Mouse (Mus musculus) neural tube, embryonic 14.5 days (tissue): ENCODE measurements around the gene Fam78a. TPM values are rescaled to one million over a fixed set of nuclear protein-coding genes. Genes with fewer than 3 reads are reported as not detected.

ENCODE experiments used
- ATAC-seq: fragments of 200-750 bp; cut with Nextera tagmentation; 2 replicates; pipeline ENCODE4 v1.8.0; 2017; ENCODE audit warnings: low read depth, mild to moderate bottlenecking, moderate TSS enrichment, moderate library complexity
- H3K27ac ChIP-seq: fragments of 300-500 bp; sonication (generic); 2 replicates; pipeline ENCODE4 v1.5.1; 2014; ENCODE audit warnings: low read depth, mild to moderate bottlenecking, control low read depth, low read length, moderate library complexity, mixed read lengths
- H3K27me3 ChIP-seq: fragments of 300-500 bp; sonication (generic); 2 replicates; pipeline ENCODE4 v1.6.1; 2014; ENCODE audit warnings: low read length; ENCODE audit not compliant: control insufficient read depth, insufficient read depth
- H3K36me3 ChIP-seq: fragments of 300-500 bp; sonication (generic); 2 replicates; pipeline ENCODE4 v1.6.1; 2014; ENCODE audit warnings: low read length, mixed read lengths; ENCODE audit not compliant: control insufficient read depth, insufficient read depth
- H3K4me1 ChIP-seq: fragments of 300-500 bp; sonication (generic); 2 replicates; pipeline ENCODE4 v1.6.1; 2014; ENCODE audit warnings: low read length; ENCODE audit not compliant: control insufficient read depth, insufficient read depth
- H3K4me2 ChIP-seq: fragments of 300-500 bp; sonication (generic); 2 replicates; pipeline ENCODE4 v1.6.1; 2014; ENCODE audit warnings: mild to moderate bottlenecking, low read depth, low read length, control low read depth
- H3K4me3 ChIP-seq: fragments of 300-500 bp; sonication (generic); 2 replicates; pipeline ENCODE4 v1.5.1; 2014; ENCODE audit warnings: low read depth, low read length, control low read depth, mixed read lengths
- H3K9ac ChIP-seq: fragments of 300-500 bp; sonication (generic); replicated peaks from 2 replicates; pipeline ENCODE4 v1.6.1; 2014; ENCODE audit warnings: low read depth, mild to moderate bottlenecking, control low read depth, low read length, mixed read lengths
- H3K9me3 ChIP-seq: fragments of 300-500 bp; sonication (generic); 2 replicates; pipeline ENCODE4 v1.6.1; 2016; ENCODE audit warnings: low read length; ENCODE audit not compliant: control insufficient read depth
- WGBS: fragments of 180-500 bp; shearing (Covaris S2); extraction: QIAGEN DNeasy Blood & Tissue Kit; methylation state at CpG from one replicate; pipeline ENCODE4 v1.1.7; 2014; 5-methylcytosine and 5-hydroxymethylcytosine counted together
- polyA plus RNA-seq: library from polyadenylated mRNA; unstranded; fragments of >200 nt; fragmentation: Nextera tagmentation; extraction: Ambion mirVana; gene quantifications from 2 replicates; pipeline ENCODE4 v1.2.1, GENCODE M21; 2014

The Fam78a gene
- polyA plus RNA-seq, 1 experiment from 2014 or later, result 0.50 TPM

DNA sequence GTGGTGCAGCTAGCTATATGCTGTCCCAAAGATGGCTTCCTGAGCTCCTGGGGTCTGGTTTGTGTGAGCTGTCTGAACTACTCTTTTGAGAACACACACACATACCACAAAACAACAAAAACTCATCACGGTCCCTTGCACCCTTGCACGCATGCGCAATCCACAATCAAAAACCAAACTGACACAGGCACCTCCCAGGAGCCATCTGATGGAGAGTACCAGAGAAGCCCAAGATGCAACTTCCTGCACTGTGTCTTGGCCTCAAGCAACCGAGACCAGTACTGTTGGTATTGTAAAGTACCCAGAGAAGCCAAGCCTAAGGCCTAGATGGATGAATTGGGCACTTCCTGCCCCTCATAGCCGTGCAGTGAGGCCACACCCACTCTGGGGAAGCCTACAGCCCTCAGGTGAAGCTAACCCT is 19.3 kb downstream of the Fam78a start:
- WGBS, result 83% methylated on average over 5 of the region's 5 CpGs
- Histone ChIP-seq H3K4me2 (no peak overlapping the region), H3K27ac (no peak overlapping the region), H3K27me3 (no peaks in the 10 kb centered on the region), H3K9me3 (no peaks in the 10 kb centered on the region), H3K36me3 (no peaks in the 10 kb centered on the region), H3K4me1 (no peaks in the 10 kb centered on the region), H3K4me3 (no peak overlapping the region), H3K9ac (no peak overlapping the region)
- no peak for ATAC-seq

DNA sequence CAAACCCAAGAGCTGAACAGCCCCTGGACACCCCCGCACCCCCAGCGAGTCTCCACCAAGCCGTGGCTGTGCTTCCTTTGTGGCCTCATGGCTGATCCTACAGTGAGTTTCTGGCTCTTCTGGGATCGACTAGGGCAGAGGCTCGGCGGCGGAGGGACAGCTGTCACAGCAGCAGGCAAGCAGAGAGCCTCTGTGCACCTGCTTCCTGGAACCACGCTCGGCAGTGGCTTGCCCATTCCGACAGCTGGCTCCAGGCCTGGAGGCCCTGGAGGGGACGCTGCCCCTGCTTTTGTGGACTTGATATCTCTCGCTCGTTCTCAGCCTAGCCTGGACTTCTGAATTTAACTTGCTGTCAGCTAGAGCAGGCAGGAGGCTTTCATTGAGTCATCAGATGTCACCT is 19.7 kb downstream of the Fam78a start:
- Histone ChIP-seq H3K27me3 (no peaks in the 10 kb centered on the region), H3K4me3 (no peak overlapping the region), H3K36me3 (no peaks in the 10 kb centered on the region), H3K9ac (no peak overlapping the region), H3K4me1 (no peaks in the 10 kb centered on the region), H3K27ac (no peak overlapping the region), H3K4me2 (no peak overlapping the region), H3K9me3 (no peaks in the 10 kb centered on the region)
- ATAC-seq, result no peak
- 46% methylated on average over 13 of the region's 13 CpGs for WGBS

DNA sequence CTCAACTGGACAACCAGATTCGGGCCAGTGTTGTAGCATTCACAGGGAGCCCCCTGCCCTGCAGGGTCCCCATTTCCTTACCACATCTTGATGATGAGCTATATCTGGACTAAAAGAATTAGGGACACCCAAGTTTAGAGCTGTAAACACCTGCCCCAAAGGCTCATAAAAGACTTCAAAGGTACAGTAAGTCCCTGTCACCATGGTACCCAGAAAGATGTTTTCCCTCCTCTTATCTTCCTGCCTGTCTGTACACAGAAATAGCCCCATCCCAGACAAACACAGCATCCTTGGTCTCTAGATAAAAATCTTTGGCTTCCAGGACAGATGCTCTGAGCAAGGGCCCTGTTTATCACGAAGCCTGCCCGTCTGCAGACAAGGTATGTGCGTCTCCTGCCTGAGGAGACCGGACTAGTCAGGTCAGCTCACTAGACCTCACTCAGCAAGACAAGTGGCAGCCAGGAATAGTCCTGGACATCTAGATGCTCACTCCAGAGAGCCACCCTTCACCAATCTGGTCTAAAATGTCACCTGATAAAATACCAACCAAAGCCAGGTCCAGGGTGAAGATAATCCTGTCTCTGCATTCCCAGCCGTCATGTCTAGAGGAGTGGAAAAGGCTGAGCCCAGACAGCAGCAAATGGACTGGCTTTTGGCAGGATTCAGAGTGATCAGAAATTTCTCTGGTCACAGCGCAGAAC is 21.1 kb downstream of the Fam78a start:
- Histone ChIP-seq H3K9ac (no peak overlapping the region), H3K27me3 (no peaks in the 10 kb centered on the region), H3K4me3 (no peak overlapping the region), H3K36me3 (no peaks in the 10 kb centered on the region), H3K4me1 (no peaks in the 10 kb centered on the region), H3K9me3 (no peaks in the 10 kb centered on the region), H3K27ac (no peak overlapping the region), H3K4me2 (no peak overlapping the region)
- WGBS, result 88% methylated on average over 7 of the region's 7 CpGs
- no peak for ATAC-seq

- Histone ChIP-seq H3K27ac (no peak overlapping the region), H3K27me3 (no peaks in the 10 kb centered on the region), H3K9me3 (no peaks in the 10 kb centered on the region), H3K9ac (no peak overlapping the region), H3K36me3 (no peaks in the 10 kb centered on the region), H3K4me3 (no peak overlapping the region), H3K4me2 (no peak overlapping the region), H3K4me1 (no peaks in the 10 kb centered on the region)
- WGBS, result 90% methylated on average over 15 of the region's 15 CpGs
- ATAC-seq, result no peak
Observed at GRCm38 (mm10) chr2:32062626-32063410, 21.8 kb downstream of the Fam78a start.

DNA sequence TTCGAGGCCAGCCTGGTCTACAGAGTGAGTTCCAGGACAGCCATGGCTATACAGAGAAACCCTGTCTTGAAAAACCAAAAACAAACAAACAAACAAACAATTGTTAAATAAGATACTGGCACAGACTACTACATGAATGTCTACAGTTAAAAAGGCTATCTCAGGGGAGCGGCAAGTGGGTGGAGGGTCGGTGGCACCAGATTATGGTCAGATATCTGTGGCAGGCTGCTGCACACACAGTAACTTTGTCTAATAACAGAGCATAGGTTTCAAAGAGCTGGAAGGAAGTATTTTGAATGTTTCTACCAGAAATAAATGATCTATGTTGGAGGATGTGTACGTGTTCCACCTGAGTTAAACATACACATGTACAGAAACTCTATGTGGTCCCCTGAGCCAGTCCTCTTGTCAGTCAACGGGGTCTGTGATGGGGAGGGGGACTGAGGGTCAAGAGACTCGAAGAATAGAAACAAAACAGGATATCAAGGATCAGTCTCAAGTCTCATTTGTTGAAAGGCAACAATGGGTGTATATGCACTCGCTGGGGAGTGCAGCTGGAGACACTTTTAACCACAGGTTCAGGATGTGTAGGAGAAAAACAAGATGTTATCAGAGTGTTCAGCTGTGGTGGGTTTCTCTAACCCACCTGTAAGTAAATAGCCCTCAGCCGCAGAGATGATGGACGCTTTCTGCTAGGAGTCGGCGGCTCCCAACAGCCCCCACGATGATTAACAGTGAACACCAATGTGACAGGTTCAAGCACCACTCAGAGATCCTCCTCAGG is 22.7 kb downstream of the Fam78a start:
- no peaks in the 10 kb centered on the region for H3K9me3 ChIP-seq
- no peaks in the 10 kb centered on the region for H3K27me3 ChIP-seq
- no peak overlapping the region for H3K9ac ChIP-seq
- no peaks in the 10 kb centered on the region for H3K36me3 ChIP-seq
- no peaks in the 10 kb centered on the region for H3K4me1 ChIP-seq
- no peak overlapping the region for H3K27ac ChIP-seq
- no peak for ATAC-seq
- H3K4me2 ChIP-seq, result no peak overlapping the region
- 81% methylated on average over 12 of the region's 12 CpGs for WGBS
- H3K4me3 ChIP-seq, result no peak overlapping the region

DNA sequence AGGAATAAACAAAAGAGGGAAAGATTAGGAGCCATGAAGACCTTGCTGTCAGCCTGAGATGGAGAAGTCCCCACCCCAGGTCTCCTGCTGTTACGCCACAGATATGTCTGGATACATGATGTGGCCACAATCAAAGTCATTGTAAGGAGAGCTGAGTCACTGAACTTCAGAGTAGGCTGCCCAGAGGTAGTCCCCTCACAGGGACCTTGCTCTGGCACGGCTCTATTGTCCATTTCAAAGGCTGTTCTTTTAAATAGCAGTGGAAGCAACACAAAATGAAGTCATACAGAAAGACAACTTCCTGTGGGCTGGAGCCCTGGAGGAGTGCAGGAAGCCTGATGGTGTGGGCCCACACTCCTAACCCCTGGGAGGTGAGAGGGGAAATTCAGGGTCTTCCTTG is 23.5 kb downstream of the Fam78a start:
- Histone ChIP-seq H3K9me3 (no peaks in the 10 kb centered on the region), H3K9ac (no peak overlapping the region), H3K27ac (no peak overlapping the region), H3K4me3 (no peak overlapping the region), H3K4me2 (no peak overlapping the region), H3K27me3 (no peaks in the 10 kb centered on the region), H3K36me3 (no peaks in the 10 kb centered on the region), H3K4me1 (no peaks in the 10 kb centered on the region)
- no peak for ATAC-seq
- WGBS, result 57% methylated on average over 2 of the region's 2 CpGs

DNA sequence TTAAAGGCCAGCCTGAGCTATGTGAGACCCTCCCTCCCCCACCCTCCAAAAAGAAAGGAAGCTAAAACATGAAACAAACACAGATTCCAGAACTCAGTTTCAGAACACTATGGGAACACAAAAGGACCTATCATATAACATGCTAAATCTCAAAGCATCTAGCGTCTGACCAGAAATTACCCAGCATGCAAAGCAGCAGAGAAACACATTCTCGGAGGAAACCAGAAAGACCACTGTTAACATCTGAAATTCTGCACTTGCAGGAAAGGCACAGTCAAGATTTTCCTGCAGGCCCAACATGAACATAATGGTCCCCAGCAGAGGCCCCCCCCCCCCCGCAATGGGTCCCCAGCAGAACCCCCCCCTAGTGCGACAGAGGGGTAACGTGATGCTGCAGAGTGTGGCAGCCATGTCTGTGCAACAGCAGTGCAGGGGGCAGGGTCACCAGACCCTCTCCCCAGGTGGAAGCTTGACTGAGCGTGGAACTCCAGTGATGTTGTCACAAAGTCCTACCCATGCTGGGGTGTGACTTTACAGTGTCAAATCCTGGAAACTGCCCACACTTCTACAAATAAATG is 24.3 kb downstream of the Fam78a start:
- Histone ChIP-seq H3K4me3 (no peak overlapping the region), H3K4me1 (no peaks in the 10 kb centered on the region), H3K9ac (no peak overlapping the region), H3K4me2 (no peak overlapping the region), H3K27me3 (no peaks in the 10 kb centered on the region), H3K36me3 (no peaks in the 10 kb centered on the region), H3K27ac (no peak overlapping the region), H3K9me3 (no peaks in the 10 kb centered on the region)
- ATAC-seq, result no peak
- WGBS, result 74% methylated on average over 6 of the region's 6 CpGs

- Histone ChIP-seq H3K27me3 (no peaks in the 10 kb centered on the region), H3K9ac (no peak overlapping the region), H3K9me3 (no peaks in the 10 kb centered on the region), H3K4me2 (no peak overlapping the region), H3K4me1 (no peaks in the 10 kb centered on the region), H3K4me3 (no peak overlapping the region), H3K36me3 (no peaks in the 10 kb centered on the region), H3K27ac (no peak overlapping the region)
- no peak for ATAC-seq
- 83% methylated on average over 6 of the region's 6 CpGs for WGBS
Observed at GRCm38 (mm10) chr2:32059613-32060012, 25.0 kb downstream of the Fam78a start.
